ENCODE assay signal across 10 mouse cellular contexts in the genomic region with DNA sequence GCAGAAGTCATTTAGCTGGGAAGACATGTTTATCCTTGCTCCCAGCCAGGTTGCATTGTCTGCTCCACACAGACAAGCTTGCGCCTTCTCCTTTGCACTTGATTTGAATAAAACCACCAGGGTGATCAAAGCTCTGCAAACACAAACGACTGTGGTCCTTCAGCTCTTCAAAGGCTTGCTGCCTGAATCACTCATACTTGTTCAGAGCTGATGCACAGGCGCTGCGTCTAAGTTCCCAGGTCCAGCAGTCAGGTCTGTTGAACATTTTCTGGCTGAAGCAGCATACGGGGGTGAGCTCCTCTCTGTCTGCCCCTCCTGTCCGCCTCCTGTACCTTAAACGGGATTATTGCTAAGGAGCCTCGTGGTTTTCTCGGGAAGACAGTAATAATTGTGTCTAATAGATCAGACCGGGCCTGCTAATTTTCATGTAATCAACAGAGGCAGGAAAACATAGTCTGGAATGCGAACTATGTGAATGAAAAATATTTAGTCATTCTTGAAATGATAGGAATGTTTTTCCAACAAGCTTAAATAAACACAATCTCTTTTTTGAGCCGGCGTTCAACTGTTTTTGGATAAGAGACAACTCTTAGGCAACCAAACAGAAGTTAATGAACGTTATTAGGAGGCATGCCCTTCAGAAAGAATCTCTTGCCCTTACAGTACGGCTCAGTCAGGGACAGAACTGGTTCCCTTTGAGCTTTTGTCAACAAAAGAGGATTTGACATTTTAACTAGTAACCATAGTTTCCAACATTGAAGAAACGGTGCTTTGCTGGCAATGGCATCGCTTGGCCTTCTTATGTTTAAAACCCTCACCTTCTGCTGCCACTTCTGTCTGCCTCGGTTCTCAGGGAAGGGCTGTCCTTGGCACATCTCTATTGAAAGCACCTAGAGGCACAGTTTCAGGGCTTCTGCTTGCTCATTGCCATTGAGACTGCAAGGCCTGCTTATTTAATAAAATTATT.
A peak's percentile ranks its signal among the peaks of the same experiment; 100 is the strongest.
DNase-seq lines count a peak whose midpoint lies in the region; ATAC-seq and TF ChIP-seq lines count a peak whose summit lies in the region.
"Had no signal": no experiment of that assay in that cellular context is flagged by ENCODE, and none has a peak within 500 bp of the region (broad histone marks: within the 10 kb centered on the region; RNA-seq: fewer than 3 reads in every experiment).

No protein-coding gene starts in this region.

- DNase-seq in forebrain, postnatal 0 days: peak; percentile 40
- DNase-seq in forebrain, embryonic 10.5 days (ENCODE audit: extremely low spot score, low spot score): no peak
- no peak for DNase-seq in lung, postnatal 14 days
- no peak for DNase-seq in gastrocnemius, postnatal 10 days

- TF ChIP-seq CTCF in forebrain, postnatal 0 days (IDR thresholded peaks at IDR 0.05; ENCODE audit: low read depth): no peak

- no peak overlapping the region for H3K4me3 ChIP-seq in forebrain, postnatal 0 days (ENCODE audit: low read depth, low read length)
- no peak overlapping the region for H3K4me3 ChIP-seq in forebrain, embryonic 10.5 days
- no peak overlapping the region for H3K4me3 ChIP-seq in lung, embryonic 16.5 days (ENCODE audit: low read length)
- H3K4me3 ChIP-seq in heart, embryonic 16.5 days (ENCODE audit: low read length): no peak overlapping the region
- H3K4me3 ChIP-seq in stomach, embryonic 16.5 days (replicated peaks; ENCODE audit: low read length): no peak overlapping the region
- H3K4me3 ChIP-seq: neural tube, embryonic 12.5 days had no signal

- H3K9ac ChIP-seq in forebrain, postnatal 0 days: no peak overlapping the region
- H3K9ac ChIP-seq in lung, embryonic 16.5 days (ENCODE audit: low read length): no peak overlapping the region
- H3K9ac ChIP-seq in heart, embryonic 16.5 days (ENCODE audit: low read length): no peak overlapping the region
- no peak overlapping the region for H3K9ac ChIP-seq in stomach, embryonic 16.5 days (ENCODE audit: low read length)
- H3K9ac ChIP-seq: neural tube, embryonic 12.5 days had no signal

- H3K4me1 ChIP-seq in forebrain, postnatal 0 days (ENCODE audit: insufficient read depth): 0 out of 2 replicates have a peak, but pooled peaks cover 4% of the 10 kb centered on the region
- peaks cover 26% of the 10 kb centered on the region for H3K4me1 ChIP-seq in forebrain, embryonic 10.5 days
- H3K4me1 ChIP-seq in lung, embryonic 16.5 days (replicated peaks; ENCODE audit: control insufficient read depth, insufficient read depth, low read length): peaks cover 25% of the 10 kb centered on the region
- H3K4me1 ChIP-seq in heart, embryonic 16.5 days (ENCODE audit: control insufficient read depth, insufficient read depth, low read length): peaks cover 11% of the 10 kb centered on the region
- peaks cover 14% of the 10 kb centered on the region for H3K4me1 ChIP-seq in stomach, embryonic 16.5 days (ENCODE audit: control insufficient read depth, insufficient read depth, low read length)

- 32% methylated on average over 18 of the region's 18 CpGs for WGBS in forebrain, postnatal 0 days
- 67% methylated on average over 18 of the region's 18 CpGs for WGBS in forebrain, embryonic 10.5 days
- 19% methylated on average over 18 of the region's 18 CpGs for WGBS in lung, embryonic 16.5 days
- 31% methylated on average over 18 of the region's 18 CpGs for WGBS in heart, embryonic 16.5 days
- 23% methylated on average over 18 of the region's 18 CpGs for WGBS in stomach, embryonic 16.5 days

- no peaks in the 10 kb centered on the region for H3K9me3 ChIP-seq in forebrain, postnatal 0 days (ENCODE audit: low read length)
- no peaks in the 10 kb centered on the region for H3K9me3 ChIP-seq in forebrain, embryonic 10.5 days
- no peaks in the 10 kb centered on the region for H3K9me3 ChIP-seq in lung, embryonic 16.5 days (ENCODE audit: control insufficient read depth, low read length)
- no peaks in the 10 kb centered on the region for H3K9me3 ChIP-seq in heart, embryonic 16.5 days (replicated peaks; ENCODE audit: control insufficient read depth, low read length)
- H3K9me3 ChIP-seq in stomach, embryonic 16.5 days (replicated peaks; ENCODE audit: control insufficient read depth, low read length): no peaks in the 10 kb centered on the region
- H3K9me3 ChIP-seq: neural tube, embryonic 12.5 days had no signal

- H3K36me3 ChIP-seq in forebrain, postnatal 0 days (ENCODE audit: insufficient read depth): no peaks in the 10 kb centered on the region
- peaks cover 9% of the 10 kb centered on the region for H3K36me3 ChIP-seq in forebrain, embryonic 10.5 days (replicated peaks)
- no peaks in the 10 kb centered on the region for H3K36me3 ChIP-seq in lung, embryonic 16.5 days (ENCODE audit: control insufficient read depth, insufficient read depth, low read length)
- H3K36me3 ChIP-seq in heart, embryonic 16.5 days (ENCODE audit: control insufficient read depth, insufficient read depth): no peaks in the 10 kb centered on the region
- H3K36me3 ChIP-seq in stomach, embryonic 16.5 days (ENCODE audit: control insufficient read depth, insufficient read depth, low read length): no peaks in the 10 kb centered on the region
- H3K36me3 ChIP-seq: neural tube, embryonic 12.5 days had no signal

- H3K27ac ChIP-seq in forebrain, postnatal 0 days (ENCODE audit: low read depth, low read length): peak overlapping the region; percentile 35
- H3K27ac ChIP-seq in forebrain, embryonic 10.5 days: no peak overlapping the region
- H3K27ac ChIP-seq in lung, embryonic 16.5 days (ENCODE audit: low read length): peak overlapping the region; percentile 66
- peak overlapping the region; percentile 47 for H3K27ac ChIP-seq in heart, embryonic 16.5 days (ENCODE audit: low read length)
- H3K27ac ChIP-seq in stomach, embryonic 16.5 days (ENCODE audit: low read length): peak overlapping the region; percentile 66; the same call in 1 of the 2 replicates
- H3K27ac ChIP-seq: neural tube, embryonic 12.5 days had no signal

- no peak overlapping the region for H3K4me2 ChIP-seq in forebrain, postnatal 0 days (ENCODE audit: low read depth)
- 0 out of 2 replicates have a peak overlapping the region, but pooled peaks have one; percentile 5 for H3K4me2 ChIP-seq in lung, embryonic 16.5 days (ENCODE audit: low read depth, low read length)
- H3K4me2 ChIP-seq in heart, embryonic 16.5 days (ENCODE audit: low read depth, low read length): no peak overlapping the region
- H3K4me2 ChIP-seq in stomach, embryonic 16.5 days (ENCODE audit: low read depth, low read length): no peak overlapping the region
- H3K4me2 ChIP-seq: neural tube, embryonic 12.5 days had no signal

- ATAC-seq in forebrain, postnatal 0 days: peak; percentile 27; the same call in 1 of the 2 replicates
- peak; percentile 67 for ATAC-seq in lung, embryonic 16.5 days (ENCODE audit: low read depth)
- no peak for ATAC-seq in heart, embryonic 16.5 days (replicated peaks; ENCODE audit: extremely low read depth, insufficient read depth, low FRiP score)
- no peak for ATAC-seq in stomach, embryonic 16.5 days (ENCODE audit: insufficient read depth, low FRiP score)
- ATAC-seq in megakaryocyte, adult 5-6 weeks (ENCODE audit: poor library complexity, severe bottlenecking): no peak

- H3K27me3 ChIP-seq in forebrain, postnatal 0 days (ENCODE audit: insufficient read depth, low read length): no peaks in the 10 kb centered on the region
- no peaks in the 10 kb centered on the region for H3K27me3 ChIP-seq in forebrain, embryonic 10.5 days (ENCODE audit: poor library complexity, severe bottlenecking)
- peaks cover 44% of the 10 kb centered on the region for H3K27me3 ChIP-seq in lung, embryonic 16.5 days (ENCODE audit: control insufficient read depth, insufficient read depth, low read depth, low read length)
- H3K27me3 ChIP-seq in heart, embryonic 16.5 days (ENCODE audit: control insufficient read depth, insufficient read depth, low read length): no peaks in the 10 kb centered on the region
- no peaks in the 10 kb centered on the region for H3K27me3 ChIP-seq in stomach, embryonic 16.5 days (ENCODE audit: control insufficient read depth, insufficient read depth, low read length)
- H3K27me3 ChIP-seq: CH12.LX; neural tube, embryonic 12.5 days had no signal

Comparison
In these comparisons a context has a peak if more than half of its experiments do, and no peak if none do; other contexts are left out.
1. ATAC-seq: peak in forebrain, postnatal 0 days (single experiment) and lung, embryonic 16.5 days (single experiment); none in heart, embryonic 16.5 days (single experiment), stomach, embryonic 16.5 days (single experiment) and megakaryocyte, adult 5-6 weeks (single experiment).